Mouse (Mus musculus) central nervous system, embryonic 14 days (tissue): ENCODE measurements around the gene Dpy19l2. TPM values are rescaled to one million over a fixed set of nuclear protein-coding genes. Genes with fewer than 3 reads are reported as not detected.

Source experiments
- polyA plus RNA-seq: library from polyadenylated mRNA; depleted of rRNA; stranded (reverse); fragments of >200 nt; gene quantifications from 2 replicates; pipeline ENCODE4 v1.2.3, GENCODE M21; 2012; rRNA removed

Dpy19l2 gene
- 0.15 and 0.23 TPM in 2 replicates for polyA plus RNA-seq

DNA sequence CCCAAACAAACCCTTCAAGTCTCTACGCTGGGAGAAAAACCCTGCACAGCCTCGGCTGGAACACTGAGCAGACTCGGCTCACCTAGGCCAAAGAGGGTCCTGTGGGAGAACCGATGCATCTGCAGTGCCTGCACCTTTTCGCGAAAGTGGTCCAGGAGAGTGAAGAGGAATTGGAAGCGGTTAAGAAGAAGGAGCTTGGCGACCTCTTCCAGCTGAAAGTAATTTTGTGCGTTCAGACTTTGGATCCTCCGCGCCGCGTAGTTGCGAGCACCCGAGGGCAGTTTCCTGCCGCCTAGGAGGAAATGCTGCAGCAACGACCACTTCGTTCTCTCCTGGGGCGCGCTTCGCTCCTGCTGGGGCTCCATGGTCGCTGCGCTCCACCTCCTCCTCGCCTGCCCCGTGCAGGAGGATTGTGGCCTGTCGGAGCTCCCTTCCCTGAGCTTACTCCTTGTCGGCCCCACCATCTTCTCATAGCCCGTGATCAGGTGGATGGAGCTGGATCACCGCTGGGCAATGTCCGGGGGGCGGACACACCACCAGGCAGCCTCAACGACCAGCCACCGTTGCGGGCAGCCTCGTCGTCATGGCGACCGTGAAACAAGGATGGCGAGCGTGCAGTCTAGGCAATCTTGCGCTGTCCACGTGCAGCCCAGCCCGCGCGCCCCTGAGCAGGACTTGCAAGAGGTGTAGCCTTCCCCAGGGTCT lies at the start of gene Dpy19l2:
Gene Dpy19l2, minus strand, starts transcription at position 594 of the 705 bp plus-strand sequence.

DNA sequence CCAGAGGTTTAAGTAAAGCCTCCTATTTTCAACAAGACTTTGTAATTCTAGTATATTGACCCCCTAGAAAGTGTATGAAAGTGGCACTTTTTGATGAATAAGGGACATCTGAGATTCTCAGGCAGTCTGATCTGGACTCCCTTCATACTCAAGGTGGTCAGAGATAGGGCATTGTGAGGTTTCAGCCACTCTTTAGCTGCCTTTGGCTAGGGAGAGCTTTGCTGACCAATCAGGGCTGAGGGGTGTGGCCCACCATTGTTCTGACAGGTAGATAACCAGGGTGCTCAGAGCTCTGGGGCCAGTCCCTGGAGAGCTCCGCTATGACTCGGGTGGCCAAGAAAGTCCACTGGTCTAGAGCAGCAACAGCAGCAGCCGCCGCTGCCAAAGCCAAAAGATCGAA lies 71.2 kb downstream of the Dpy19l2 start, which contains the start of gene Cypt4:
Gene Cypt4, plus strand, starts transcription at position 301 of the 400 bp plus-strand sequence.

Other genes with a start within 250 kb of the Dpy19l2 start
- 50.0 and 75.1 TPM in 2 replicates for gene Dpy19l1, start 193.2 kb downstream of the Dpy19l2 start, polyA plus RNA-seq
- gene Cypt4, start 71.1 kb downstream of the Dpy19l2 start, polyA plus RNA-seq: not detected in 2 replicates
- 0.25 and 0.71 TPM in 2 replicates for gene Tbx20, start 78.0 kb upstream of the Dpy19l2 start, polyA plus RNA-seq